Mouse (Mus musculus): ENCODE measurements around the gene Eva1c. TPM values are rescaled to one million over a fixed set of nuclear protein-coding genes. Genes with fewer than 3 reads are reported as not detected.

The Eva1c gene
- total and polyA plus RNA-seq, 3 experiments: not detected

DNA sequence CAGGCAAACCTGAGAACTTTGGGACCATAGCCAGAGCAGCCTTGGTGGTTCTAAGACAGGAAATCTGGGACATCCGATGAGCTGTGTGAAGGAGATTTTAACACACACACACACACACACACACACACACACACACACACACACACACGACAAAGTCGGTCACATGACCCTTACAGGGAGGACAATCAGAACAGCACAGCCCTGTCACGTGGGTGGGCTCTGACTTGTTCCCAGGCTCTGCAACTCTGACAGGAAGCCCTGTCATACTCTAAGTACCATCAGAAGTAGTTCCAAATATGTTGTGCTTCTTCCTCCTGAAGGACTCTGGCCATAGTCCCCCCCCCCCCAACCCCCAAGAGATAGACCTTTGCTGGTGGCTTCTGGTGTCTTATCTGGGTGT is 74.8 kb downstream of the Eva1c start:
- DNase-seq (ENCODE audit: extremely low read depth): no peak
- Histone ChIP-seq H3K9ac (ENCODE audit: insufficient read depth, low read depth) (no peak overlapping the region), H3K36me3 (replicated peaks in 1 of 2; ENCODE audit: control insufficient read depth in 1 of 2, insufficient read depth in 1 of 2, low read length in 1 of 2) (no peaks in the 10 kb centered on the region), H3K9me3 (replicated peaks; ENCODE audit: low read length) (peaks cover 2% of the 10 kb centered on the region), H3K4me1 (ENCODE audit: control insufficient read depth in 1 of 2, insufficient read depth in 2 of 2) (peaks cover 0 to 3% of the 10 kb centered on the region in 2 experiments; a peak in 3 of 4 replicates), H3K4me2 (ENCODE audit: insufficient read depth, low read depth, poor library complexity, severe bottlenecking) (no peak overlapping the region), H3K27ac (ENCODE audit: insufficient read depth, low read depth) (no peak overlapping the region), H3K4me3 (replicated peaks in 1 of 3; ENCODE audit: low read depth in 2 of 3, low read length in 2 of 3, poor library complexity in 1 of 3) (no peak overlapping the region), H3K79me2 (replicated peaks; ENCODE audit: control insufficient read depth, extremely low read depth, insufficient read depth, poor library complexity, severe bottlenecking) (no peaks in the 10 kb centered on the region), H3K27me3 (replicated peaks) (peaks cover 78% of the 10 kb centered on the region)
- in situ Hi-C loops (cut with MboI; ENCODE audit: low pct_ligation_motif_present, low pct_unique_long_range_greater_than_20kb, low sequenced_read_pairs) (no loop called here), dilution Hi-C loops (cut with MboI; ENCODE audit: extremely low pct_ligation_motif_present, extremely low pct_unique_long_range_greater_than_20kb, low sequenced_read_pairs) (no loop called here)
- TF ChIP-seq USF1 (IDR thresholded peaks at IDR 0.05; ENCODE audit: low read depth, low read length): peak; percentile 11; the same call in 1 of the 2 replicates
- no peak for TF ChIP-seq ELF1 (IDR thresholded peaks at IDR 0.05; ENCODE audit: low read depth, low read length)

DNA sequence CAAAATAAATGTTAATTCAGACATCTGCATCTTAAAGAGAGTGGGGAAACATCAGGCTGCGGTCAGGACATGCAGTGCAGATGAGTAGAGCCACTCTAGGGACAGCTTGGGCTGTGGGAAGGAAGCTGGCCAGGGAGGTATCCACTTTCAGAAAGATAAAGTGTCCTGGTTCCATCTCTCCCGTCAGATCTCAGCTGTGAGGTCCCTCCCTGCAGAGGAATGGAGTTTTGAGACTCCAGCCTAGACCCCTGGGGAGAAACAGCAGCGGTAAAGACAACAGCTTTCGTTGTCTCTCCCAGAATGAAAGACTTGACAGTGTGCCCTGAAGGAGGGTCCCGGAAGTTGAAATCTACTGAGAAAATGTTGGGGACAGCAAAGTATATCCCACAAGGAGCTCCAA is 76.8 kb downstream of the Eva1c start:
- Histone ChIP-seq H3K79me2 (replicated peaks; ENCODE audit: control insufficient read depth, extremely low read depth, insufficient read depth, poor library complexity, severe bottlenecking) (no peaks in the 10 kb centered on the region), H3K27ac (ENCODE audit: insufficient read depth, low read depth) (no peak overlapping the region), H3K9ac (ENCODE audit: insufficient read depth, low read depth) (no peak overlapping the region), H3K9me3 (replicated peaks; ENCODE audit: low read length) (peaks cover 2% of the 10 kb centered on the region), H3K36me3 (replicated peaks in 1 of 2; ENCODE audit: control insufficient read depth in 1 of 2, insufficient read depth in 1 of 2, low read length in 1 of 2) (no peaks in the 10 kb centered on the region), H3K27me3 (replicated peaks) (peaks cover 78% of the 10 kb centered on the region), H3K4me2 (ENCODE audit: insufficient read depth, low read depth, poor library complexity, severe bottlenecking) (no peak overlapping the region), H3K4me1 (ENCODE audit: control insufficient read depth in 1 of 2, insufficient read depth in 2 of 2) (peaks cover 0 to 20% of the 10 kb centered on the region in 2 experiments; a peak in 3 of 4 replicates), H3K4me3 (replicated peaks in 1 of 3; ENCODE audit: low read depth in 2 of 3, low read length in 2 of 3, poor library complexity in 1 of 3) (no peak overlapping the region)
- dilution Hi-C loops (cut with MboI; ENCODE audit: extremely low pct_ligation_motif_present, extremely low pct_unique_long_range_greater_than_20kb, low sequenced_read_pairs): no loop called here
- in situ Hi-C loops (cut with MboI; ENCODE audit: low pct_ligation_motif_present, low pct_unique_long_range_greater_than_20kb, low sequenced_read_pairs): no loop called here
- DNase-seq (ENCODE audit: extremely low read depth): no peak
- no peak for TF ChIP-seq TBP (conservative IDR thresholded peaks at IDR 0.05; ENCODE audit: low read depth, low read length)
- no peak for TF ChIP-seq TCF12 (IDR thresholded peaks at IDR 0.05; ENCODE audit: low read depth, low read length)
- no peak for TF ChIP-seq CHD1 (IDR thresholded peaks at IDR 0.05; ENCODE audit: low read depth, low read length)
- no peak for TF ChIP-seq CTCF (conservative IDR thresholded peaks at IDR 0.05 in 1 of 2, IDR thresholded peaks at IDR 0.05 in 1 of 2; ENCODE audit: low read depth in 2 of 2, low read length in 2 of 2)

- Histone ChIP-seq H3K9me3 (replicated peaks; ENCODE audit: low read length) (peaks cover 2% of the 10 kb centered on the region), H3K4me3 (replicated peaks in 1 of 3; ENCODE audit: low read depth in 2 of 3, low read length in 2 of 3, poor library complexity in 1 of 3) (no peak overlapping the region), H3K4me2 (ENCODE audit: insufficient read depth, low read depth, poor library complexity, severe bottlenecking) (peak overlapping the region; percentile 23), H3K27me3 (replicated peaks) (peaks cover 85% of the 10 kb centered on the region), H3K4me1 (ENCODE audit: control insufficient read depth in 1 of 2, insufficient read depth in 2 of 2) (peaks cover 0 to 20% of the 10 kb centered on the region in 2 experiments; a peak in 3 of 4 replicates), H3K36me3 (replicated peaks in 1 of 2; ENCODE audit: control insufficient read depth in 1 of 2, insufficient read depth in 1 of 2, low read length in 1 of 2) (no peaks in the 10 kb centered on the region), H3K79me2 (replicated peaks; ENCODE audit: control insufficient read depth, extremely low read depth, insufficient read depth, poor library complexity, severe bottlenecking) (no peaks in the 10 kb centered on the region), H3K27ac (ENCODE audit: insufficient read depth, low read depth) (no peak overlapping the region), H3K9ac (ENCODE audit: insufficient read depth, low read depth) (no peak overlapping the region)
- DNase-seq (ENCODE audit: extremely low read depth): peak; percentile 78
- dilution Hi-C loops (cut with MboI; ENCODE audit: extremely low pct_ligation_motif_present, extremely low pct_unique_long_range_greater_than_20kb, low sequenced_read_pairs) (no loop called here), in situ Hi-C loops (cut with MboI; ENCODE audit: low pct_ligation_motif_present, low pct_unique_long_range_greater_than_20kb, low sequenced_read_pairs) (no loop called here)
- TF ChIP-seq KAT2A (IDR thresholded peaks at IDR 0.05; ENCODE audit: insufficient replicate concordance, low read length) (no peak), NELFE (IDR thresholded peaks at IDR 0.05; ENCODE audit: low read depth, low read length) (no peak), BHLHE40 (IDR thresholded peaks at IDR 0.05; ENCODE audit: low read depth, low read length) (peak; percentile 75), CHD2 (IDR thresholded peaks at IDR 0.05; ENCODE audit: low read length) (peak; percentile 83), RAD21 (IDR thresholded peaks at IDR 0.05; ENCODE audit: low read depth, low read length) (no peak), UBTF (IDR thresholded peaks at IDR 0.05; ENCODE audit: low read depth, low read length) (no peak), PAX5 (IDR thresholded peaks at IDR 0.05; ENCODE audit: low read length) (no peak), JUN (IDR thresholded peaks at IDR 0.05; ENCODE audit: insufficient read depth, low read depth, low read length) (no peak), POLR2AphosphoS2 (IDR thresholded peaks at IDR 0.05; ENCODE audit: low read depth, low read length) (no peak), MXI1 (IDR thresholded peaks at IDR 0.05; ENCODE audit: low read depth, low read length) (no peak), ZKSCAN1 (IDR thresholded peaks at IDR 0.05; ENCODE audit: borderline replicate concordance, low read depth, low read length) (no peak), EP300 (IDR thresholded peaks at IDR 0.05; ENCODE audit: low read length) (peak; percentile 72), HCFC1 (IDR thresholded peaks at IDR 0.05; ENCODE audit: low read depth, low read length) (no peak), MYC (IDR thresholded peaks at IDR 0.05; ENCODE audit: low read depth, low read length) (no peak), SIN3A (IDR thresholded peaks at IDR 0.05; ENCODE audit: low read length) (peak; percentile 20; the same call in 1 of the 2 replicates), POLR2A (IDR thresholded peaks at IDR 0.05; ENCODE audit: low read depth, low read length) (no peak), NRF1 (IDR thresholded peaks at IDR 0.05; ENCODE audit: low read depth, low read length) (no peak), GABPA (IDR thresholded peaks at IDR 0.05; ENCODE audit: insufficient replicate concordance, low read depth, low read length) (no peak), ELF1 (IDR thresholded peaks at IDR 0.05; ENCODE audit: low read depth, low read length) (0 out of 2 replicates have a peak, but pooled peaks have one; percentile 20), MEF2A (IDR thresholded peaks at IDR 0.05; ENCODE audit: borderline replicate concordance, low read depth, low read length) (peak; percentile 63), ZMIZ1 (IDR thresholded peaks at IDR 0.05; ENCODE audit: low read depth, low read length) (no peak), TBP (conservative IDR thresholded peaks at IDR 0.05; ENCODE audit: low read depth, low read length) (no peak), SMC3 (IDR thresholded peaks at IDR 0.05; ENCODE audit: low read depth, low read length) (no peak)
Measured at GRCm38 (mm10) chr16:90907250-90907649, 80.7 kb downstream of the Eva1c start.
